Mouse (Mus musculus) intestine, embryonic 16.5 days (tissue): ENCODE measurements around the gene Zcchc2. TPM values are rescaled to one million over a fixed set of nuclear protein-coding genes. Genes with fewer than 3 reads are reported as not detected.

Experiments
- ATAC-seq: fragments of 200-750 bp; cut with Nextera tagmentation; 2 replicates; pipeline ENCODE4 v1.8.0; 2017; ENCODE audit warnings: moderate TSS enrichment, moderate library complexity
- H3K27ac ChIP-seq: fragments of 300-500 bp; sonication (generic); 2 replicates; pipeline ENCODE4 v1.5.1; 2014; ENCODE audit warnings: mild to moderate bottlenecking, low read length
- H3K27me3 ChIP-seq: fragments of 300-500 bp; sonication (generic); replicated peaks from 2 replicates; pipeline ENCODE4 v1.6.1; 2014; ENCODE audit warnings: low read length, control low read depth, mixed read lengths; ENCODE audit not compliant: control insufficient read depth, insufficient read depth
- H3K36me3 ChIP-seq: fragments of 300-500 bp; sonication (generic); 2 replicates; pipeline ENCODE4 v1.6.1; 2014; ENCODE audit warnings: low read length, control low read depth; ENCODE audit not compliant: control insufficient read depth, insufficient read depth
- H3K4me1 ChIP-seq: fragments of 300-500 bp; sonication (generic); 2 replicates; pipeline ENCODE4 v1.6.1; 2014; ENCODE audit warnings: low read length, control low read depth, mixed read lengths; ENCODE audit not compliant: control insufficient read depth, insufficient read depth
- H3K4me2 ChIP-seq: fragments of 300-500 bp; sonication (generic); 2 replicates; pipeline ENCODE4 v1.6.1; 2014; ENCODE audit warnings: low read depth, low read length, control low read depth
- H3K4me3 ChIP-seq: fragments of 300-500 bp; sonication (generic); 2 replicates; pipeline ENCODE4 v1.5.1; 2014; ENCODE audit warnings: mild to moderate bottlenecking, low read length
- H3K9ac ChIP-seq: fragments of 300-500 bp; sonication (generic); 2 replicates; pipeline ENCODE4 v1.6.1; 2014; ENCODE audit warnings: low read depth, low read length
- H3K9me3 ChIP-seq: fragments of 300-500 bp; sonication (generic); 2 replicates; pipeline ENCODE4 v1.6.1; 2016; ENCODE audit warnings: low read length, control low read depth; ENCODE audit not compliant: control insufficient read depth
- WGBS: fragments of 180-500 bp; shearing (Covaris S2); extraction: QIAGEN DNeasy Blood & Tissue Kit; methylation state at CpG from one replicate; pipeline ENCODE4 v1.1.7; 2014; 5-methylcytosine and 5-hydroxymethylcytosine counted together
- polyA plus RNA-seq: library from polyadenylated mRNA; unstranded; fragments of >200 nt; fragmentation: Nextera tagmentation; extraction: Ambion mirVana; gene quantifications from 2 replicates; pipeline ENCODE4 v1.2.1, GENCODE M21; 2015

The Zcchc2 gene
- polyA plus RNA-seq, 1 experiment from 2014 or later: 1.8 TPM

GRCm38 (mm10) chr1:106042221-106042620, 52.0 kb downstream of the Zcchc2 start:
- Histone ChIP-seq H3K27ac (no peak overlapping the region), H3K4me2 (no peak overlapping the region), H3K36me3 (no peaks in the 10 kb centered on the region), H3K4me1 (no peaks in the 10 kb centered on the region), H3K4me3 (no peak overlapping the region), H3K9me3 (no peaks in the 10 kb centered on the region), H3K27me3 (no peaks in the 10 kb centered on the region), H3K9ac (no peak overlapping the region)
- WGBS: 90% methylated on average over 9 of the region's 9 CpGs
- ATAC-seq: no peak

DNA sequence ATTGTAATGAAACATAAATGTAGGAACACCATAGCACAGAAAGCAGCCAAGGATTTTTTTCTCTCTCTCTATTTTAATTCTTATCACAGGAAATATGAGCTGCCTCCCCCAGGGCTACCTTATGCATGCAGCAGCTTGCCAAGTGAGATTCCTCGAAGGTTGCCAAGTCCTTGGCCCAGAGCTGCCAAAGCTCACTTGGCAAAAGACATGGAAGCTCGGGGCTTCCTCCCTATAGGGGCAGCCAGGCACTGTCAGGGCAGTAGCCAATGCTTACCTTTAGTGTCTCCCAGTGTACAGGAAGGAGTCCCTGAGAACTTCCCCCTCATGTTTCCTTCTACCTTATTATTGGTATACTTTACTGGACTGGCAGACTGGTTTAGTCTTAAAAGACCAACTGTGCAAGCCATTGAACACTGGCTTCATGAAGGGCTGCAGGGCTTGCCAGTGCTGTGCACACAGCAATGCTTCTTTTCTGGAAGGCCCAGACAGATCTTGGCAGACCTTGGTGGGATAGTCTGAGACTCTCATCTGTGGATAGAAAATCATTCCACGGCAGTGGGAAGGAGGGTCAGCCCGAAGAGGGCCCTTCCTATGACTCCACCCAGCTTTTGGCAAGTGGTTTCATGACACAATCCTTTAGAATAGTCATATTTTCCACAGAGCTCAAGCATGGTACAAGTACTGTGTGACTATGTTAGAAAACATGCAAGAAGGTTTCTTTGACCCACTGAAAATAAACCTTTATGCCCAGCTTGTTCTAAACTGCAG, 53.0 kb downstream of the Zcchc2 start:
- Histone ChIP-seq H3K4me2 (no peak overlapping the region), H3K9me3 (no peaks in the 10 kb centered on the region), H3K9ac (no peak overlapping the region), H3K36me3 (no peaks in the 10 kb centered on the region), H3K27ac (no peak overlapping the region), H3K27me3 (no peaks in the 10 kb centered on the region), H3K4me1 (no peaks in the 10 kb centered on the region), H3K4me3 (no peak overlapping the region)
- ATAC-seq: no peak
- WGBS: 65% methylated on average over 4 of the region's 4 CpGs

- no peak overlapping the region for H3K4me2 ChIP-seq
- no peaks in the 10 kb centered on the region for H3K4me1 ChIP-seq
- no peak overlapping the region for H3K27ac ChIP-seq
- H3K27me3 ChIP-seq: no peaks in the 10 kb centered on the region
- H3K9ac ChIP-seq: no peak overlapping the region
- WGBS: over 99% methylated on average over 6 of the region's 6 CpGs
- H3K9me3 ChIP-seq: no peaks in the 10 kb centered on the region
- H3K4me3 ChIP-seq: no peak overlapping the region
- no peaks in the 10 kb centered on the region for H3K36me3 ChIP-seq
- ATAC-seq: no peak
These were observed 58.8 kb downstream of the Zcchc2 start for GRCm38 (mm10) chr1:106049036-106049435.

GRCm38 (mm10) chr1:106054978-106055377, 64.8 kb downstream of the Zcchc2 start:
- Histone ChIP-seq H3K4me2 (no peak overlapping the region), H3K27me3 (no peaks in the 10 kb centered on the region), H3K36me3 (no peaks in the 10 kb centered on the region), H3K27ac (no peak overlapping the region), H3K9me3 (no peaks in the 10 kb centered on the region), H3K9ac (no peak overlapping the region), H3K4me1 (no peaks in the 10 kb centered on the region), H3K4me3 (no peak overlapping the region)
- no peak for ATAC-seq
- WGBS: 66% methylated on average over 6 of the region's 6 CpGs

DNA sequence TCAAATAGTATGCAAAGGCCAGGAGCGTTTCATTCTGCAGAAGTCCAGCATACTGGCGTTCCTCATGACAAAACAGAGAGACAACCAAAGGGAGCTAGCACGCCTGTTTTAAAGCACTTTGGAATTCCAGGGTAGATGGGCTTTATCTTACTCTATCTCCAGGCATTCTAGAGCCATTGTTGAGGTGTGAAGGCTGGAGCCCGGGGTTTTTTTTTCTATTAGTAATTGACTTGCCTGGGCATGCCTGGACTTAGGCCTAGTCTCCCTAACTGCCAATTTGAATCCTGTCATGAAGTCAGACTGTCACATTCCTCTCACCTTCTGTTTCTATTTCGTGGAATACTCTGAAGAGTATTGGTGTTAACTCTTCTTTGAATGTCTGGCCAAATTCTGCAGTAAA, 68.1 kb downstream of the Zcchc2 start:
- H3K27ac ChIP-seq: no peak overlapping the region
- no peaks in the 10 kb centered on the region for H3K36me3 ChIP-seq
- H3K9ac ChIP-seq: no peak overlapping the region
- no peaks in the 10 kb centered on the region for H3K4me1 ChIP-seq
- H3K4me2 ChIP-seq: no peak overlapping the region
- 68% methylated on average over 5 of the region's 5 CpGs for WGBS
- H3K9me3 ChIP-seq: no peaks in the 10 kb centered on the region
- no peak for ATAC-seq
- no peak overlapping the region for H3K4me3 ChIP-seq
- no peaks in the 10 kb centered on the region for H3K27me3 ChIP-seq

DNA sequence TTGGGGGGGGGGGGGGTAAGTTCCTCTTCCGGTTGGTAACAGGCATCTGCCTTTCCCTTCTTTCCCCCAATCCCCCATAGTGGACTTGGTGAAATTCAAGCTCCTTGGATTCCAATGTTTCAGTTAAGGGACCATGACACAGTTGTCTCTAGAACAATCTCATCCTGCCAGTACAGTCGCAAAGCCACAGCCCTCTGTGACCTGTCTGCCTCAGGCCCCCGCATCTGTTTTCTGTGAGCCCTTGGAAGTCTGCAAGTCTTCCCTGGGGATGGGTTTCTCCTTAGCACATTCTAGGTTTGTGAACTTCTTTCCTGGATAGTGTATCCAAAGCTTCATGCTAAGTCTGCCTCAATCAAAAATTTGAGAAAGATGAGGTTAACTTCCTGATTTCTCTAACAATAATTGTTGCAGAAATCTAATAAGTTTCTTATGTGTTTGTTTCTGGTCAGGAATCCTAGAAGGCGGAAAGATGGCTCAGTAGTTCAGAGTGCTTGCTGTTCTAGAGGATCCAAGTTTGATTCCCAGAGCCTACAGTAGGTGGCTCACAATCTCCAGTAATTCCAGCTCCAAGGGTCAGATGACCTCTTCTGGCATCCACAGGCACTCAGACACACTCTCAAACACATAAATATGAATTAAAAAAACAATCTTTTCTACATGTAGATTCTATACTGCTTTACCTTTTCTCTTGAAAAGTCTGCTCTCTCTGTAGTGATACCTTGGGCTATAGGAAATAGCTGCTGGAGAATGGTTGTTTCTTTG, 69.5 kb downstream of the Zcchc2 start:
- H3K27ac ChIP-seq: no peak overlapping the region
- H3K9me3 ChIP-seq: no peaks in the 10 kb centered on the region
- ATAC-seq: no peak
- no peaks in the 10 kb centered on the region for H3K27me3 ChIP-seq
- WGBS: 82% methylated on average over 4 of the region's 4 CpGs
- no peak overlapping the region for H3K4me3 ChIP-seq
- H3K36me3 ChIP-seq: no peaks in the 10 kb centered on the region
- H3K9ac ChIP-seq: no peak overlapping the region
- H3K4me1 ChIP-seq: no peaks in the 10 kb centered on the region
- no peak overlapping the region for H3K4me2 ChIP-seq

DNA sequence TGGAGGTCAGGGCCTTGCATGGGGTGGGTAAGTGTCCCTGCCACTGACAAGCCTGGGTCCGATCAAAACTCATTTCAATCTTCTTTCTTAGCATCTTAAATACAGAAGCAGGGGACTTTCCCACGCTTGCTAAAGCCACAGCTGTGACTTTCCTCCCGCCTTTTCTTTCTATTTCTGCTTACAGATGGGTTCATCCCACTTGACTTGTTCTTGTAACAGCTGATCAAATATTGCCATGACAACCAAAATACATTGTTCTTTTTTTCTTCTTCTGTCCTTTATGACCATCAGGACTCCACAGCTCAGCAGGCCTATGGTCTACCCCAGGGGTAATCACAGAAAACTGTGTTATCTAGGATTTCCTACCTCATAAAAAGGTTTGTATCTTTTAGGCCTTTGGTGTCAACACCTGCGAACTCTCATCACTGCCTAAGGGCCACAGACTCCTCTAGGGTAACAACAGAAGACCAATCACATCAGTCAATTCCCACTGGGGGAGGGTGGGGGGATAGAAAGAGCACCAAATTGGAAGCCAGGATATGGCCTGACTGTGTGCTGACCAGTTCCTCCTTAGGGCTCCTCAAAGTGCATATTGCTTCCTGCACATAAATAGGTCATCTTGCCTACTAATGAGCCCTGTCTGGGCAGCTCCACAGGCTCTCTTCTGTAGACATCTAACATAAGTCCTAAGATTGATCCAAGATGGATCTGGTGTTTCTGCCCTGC, 71.1 kb downstream of the Zcchc2 start:
- Histone ChIP-seq H3K9me3 (no peaks in the 10 kb centered on the region), H3K9ac (no peak overlapping the region), H3K36me3 (no peaks in the 10 kb centered on the region), H3K4me3 (no peak overlapping the region), H3K4me1 (no peaks in the 10 kb centered on the region), H3K4me2 (no peak overlapping the region), H3K27me3 (no peaks in the 10 kb centered on the region), H3K27ac (no peak overlapping the region)
- 74% methylated on average over 4 of the region's 4 CpGs for WGBS
- ATAC-seq: no peak

DNA sequence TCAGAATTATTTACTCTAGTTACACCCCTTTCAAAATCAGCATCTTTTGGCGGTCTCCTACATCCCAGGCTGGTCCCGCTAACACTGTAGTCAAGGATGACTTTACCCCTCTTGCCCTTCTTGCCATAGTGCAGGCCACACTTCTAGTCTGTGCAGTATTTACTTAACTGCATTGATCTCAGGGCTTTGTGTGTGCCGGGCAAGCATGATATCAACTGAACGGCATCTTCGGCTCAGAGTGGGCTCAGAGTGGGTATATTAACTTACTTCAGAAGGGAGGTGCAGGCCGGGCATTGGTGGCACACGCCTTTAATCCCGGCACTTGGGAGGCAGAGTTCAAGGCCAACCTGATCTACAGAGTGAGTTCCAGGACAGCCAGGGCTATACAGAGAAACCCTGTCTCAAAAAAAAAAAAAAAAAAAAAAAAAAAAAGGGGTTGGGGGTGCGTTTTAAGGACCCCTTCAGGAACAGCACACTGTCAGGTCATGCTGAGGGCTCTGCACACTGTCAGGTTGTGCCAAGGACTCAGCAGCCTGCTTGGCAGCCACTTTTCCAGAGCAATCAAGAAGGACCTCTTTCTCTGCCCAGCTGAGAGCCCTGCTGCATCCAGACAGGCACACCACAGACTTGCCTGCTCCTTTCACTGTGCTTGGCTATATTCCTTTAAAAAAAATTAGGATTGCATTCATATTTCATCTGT, 72.8 kb downstream of the Zcchc2 start:
- Histone ChIP-seq H3K4me2 (no peak overlapping the region), H3K9ac (no peak overlapping the region), H3K4me1 (no peaks in the 10 kb centered on the region), H3K9me3 (no peaks in the 10 kb centered on the region), H3K27ac (no peak overlapping the region), H3K4me3 (no peak overlapping the region), H3K36me3 (no peaks in the 10 kb centered on the region), H3K27me3 (no peaks in the 10 kb centered on the region)
- ATAC-seq: no peak
- 78% methylated on average over 9 of the region's 9 CpGs for WGBS

GRCm38 (mm10) chr1:106063591-106064170, 73.5 kb downstream of the Zcchc2 start:
- no peak for ATAC-seq
- Histone ChIP-seq H3K4me3 (no peak overlapping the region), H3K27ac (no peak overlapping the region), H3K27me3 (no peaks in the 10 kb centered on the region), H3K4me2 (no peak overlapping the region), H3K9me3 (no peaks in the 10 kb centered on the region), H3K9ac (no peak overlapping the region), H3K36me3 (no peaks in the 10 kb centered on the region), H3K4me1 (no peaks in the 10 kb centered on the region)
- WGBS: 76% methylated on average over 4 of the region's 4 CpGs
